Mouse (Mus musculus): ENCODE results near the gene Slmap. TPM values are rescaled to one million over a fixed set of nuclear protein-coding genes. Genes with fewer than 3 reads are reported as not detected.

Slmap gene
- polyA plus RNA-seq, 1 experiment from 2014 or later = 23.5 TPM

DNA sequence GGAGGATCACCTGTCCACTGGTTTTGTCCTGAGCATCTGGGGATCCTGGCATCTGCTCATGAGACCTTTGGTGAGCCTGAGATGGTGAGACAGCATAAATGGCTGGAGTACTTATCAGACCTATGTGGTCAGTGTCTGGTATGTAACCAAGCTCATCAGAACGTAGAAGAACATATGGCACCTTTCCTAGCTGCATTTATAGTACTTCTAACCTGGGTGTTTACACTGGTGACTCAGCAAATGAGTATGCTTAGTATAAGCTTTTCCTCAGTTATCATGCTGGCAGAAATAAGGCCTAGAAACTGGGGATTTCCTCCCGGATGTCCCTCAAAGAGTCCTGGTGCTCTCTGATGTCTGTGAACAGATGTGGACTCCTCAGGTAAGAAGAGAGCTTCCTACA lies 27.5 kb upstream of the Slmap start:
- no peaks in the 10 kb centered on the region for H3K36me3 ChIP-seq (ENCODE audit: control insufficient read depth, insufficient read depth, low read length)
- 73% methylated on average over 2 of the region's 2 CpGs for WGBS
- no peak overlapping the region for H3K4me3 ChIP-seq (ENCODE audit: low read length)
- no peak overlapping the region for H3K27ac ChIP-seq (ENCODE audit: low read length)
- H3K27me3 ChIP-seq (ENCODE audit: control insufficient read depth, insufficient read depth, low read depth, low read length) = no peaks in the 10 kb centered on the region
- H3K9me3 ChIP-seq (ENCODE audit: control insufficient read depth, low read length) = no peaks in the 10 kb centered on the region
- no peak overlapping the region for H3K4me2 ChIP-seq (ENCODE audit: low read depth, low read length)
- H3K9ac ChIP-seq (ENCODE audit: low read length) = no peak overlapping the region
- H3K4me1 ChIP-seq (replicated peaks; ENCODE audit: control insufficient read depth, insufficient read depth, low read length) = peaks cover 6% of the 10 kb centered on the region; the same call in 1 of the 2 replicates
- ATAC-seq (ENCODE audit: low read depth) = no peak

DNA sequence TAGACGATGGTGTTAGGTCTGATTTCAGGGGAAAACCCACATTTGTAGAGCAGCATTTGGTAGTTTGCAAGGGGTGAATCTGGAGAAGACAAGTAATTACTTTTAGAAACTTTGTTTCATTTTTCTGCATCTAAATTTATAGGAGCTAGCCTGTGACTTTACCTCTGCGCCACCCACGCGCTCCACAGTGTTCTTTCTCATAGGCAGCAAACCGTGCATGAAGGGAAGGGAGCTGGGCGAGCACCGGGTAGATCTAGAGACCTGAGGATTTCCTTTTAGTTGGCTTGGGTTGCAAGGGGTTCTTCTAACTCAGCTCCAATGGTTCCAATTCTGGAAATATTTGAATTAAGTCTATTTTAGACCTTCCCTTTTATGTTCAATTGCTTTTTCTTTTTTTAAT lies 23.8 kb upstream of the Slmap start:
- 84% methylated on average over 7 of the region's 7 CpGs for WGBS
- Histone ChIP-seq H3K4me3 (ENCODE audit: low read length) (no peak overlapping the region), H3K4me2 (ENCODE audit: low read depth, low read length) (no peak overlapping the region), H3K36me3 (ENCODE audit: control insufficient read depth, insufficient read depth, low read length) (no peaks in the 10 kb centered on the region), H3K4me1 (replicated peaks; ENCODE audit: control insufficient read depth, insufficient read depth, low read length) (peaks cover 6% of the 10 kb centered on the region; the same call in 1 of the 2 replicates), H3K9me3 (ENCODE audit: control insufficient read depth, low read length) (no peaks in the 10 kb centered on the region), H3K27ac (ENCODE audit: low read length) (no peak overlapping the region), H3K9ac (ENCODE audit: low read length) (no peak overlapping the region), H3K27me3 (ENCODE audit: control insufficient read depth, insufficient read depth, low read depth, low read length) (no peaks in the 10 kb centered on the region)
- ATAC-seq (ENCODE audit: low read depth) = no peak

DNA sequence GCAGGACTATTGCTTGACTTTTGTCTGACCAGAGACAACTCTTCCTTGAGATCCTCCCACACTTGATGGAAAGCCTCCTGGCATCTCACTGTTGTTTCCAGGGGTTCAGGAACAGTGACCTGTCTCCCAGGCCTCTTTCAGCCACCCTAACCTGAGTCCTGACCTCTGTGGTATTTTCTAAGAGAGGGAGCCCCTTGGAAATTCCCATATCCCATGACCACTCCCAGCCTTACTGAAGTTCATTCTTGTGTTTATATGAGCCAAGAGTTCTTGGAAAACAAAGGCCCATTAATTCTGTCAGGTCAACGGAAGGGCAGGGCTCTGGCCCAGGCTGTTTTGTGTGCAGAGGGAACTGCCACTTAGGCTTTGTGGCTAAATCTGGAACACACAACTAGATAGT lies 22.9 kb upstream of the Slmap start:
- no peaks in the 10 kb centered on the region for H3K27me3 ChIP-seq (ENCODE audit: control insufficient read depth, insufficient read depth, low read depth, low read length)
- H3K9me3 ChIP-seq (ENCODE audit: control insufficient read depth, low read length) = no peaks in the 10 kb centered on the region
- no peak for ATAC-seq (ENCODE audit: low read depth)
- no peak overlapping the region for H3K27ac ChIP-seq (ENCODE audit: low read length)
- 18% methylated on average over 1 of the region's 1 CpGs for WGBS
- H3K9ac ChIP-seq (ENCODE audit: low read length) = no peak overlapping the region
- no peak overlapping the region for H3K4me2 ChIP-seq (ENCODE audit: low read depth, low read length)
- H3K36me3 ChIP-seq (ENCODE audit: control insufficient read depth, insufficient read depth, low read length) = no peaks in the 10 kb centered on the region
- H3K4me3 ChIP-seq (ENCODE audit: low read length) = no peak overlapping the region
- H3K4me1 ChIP-seq (replicated peaks; ENCODE audit: control insufficient read depth, insufficient read depth, low read length) = peaks cover 6% of the 10 kb centered on the region; the same call in 1 of the 2 replicates

DNA sequence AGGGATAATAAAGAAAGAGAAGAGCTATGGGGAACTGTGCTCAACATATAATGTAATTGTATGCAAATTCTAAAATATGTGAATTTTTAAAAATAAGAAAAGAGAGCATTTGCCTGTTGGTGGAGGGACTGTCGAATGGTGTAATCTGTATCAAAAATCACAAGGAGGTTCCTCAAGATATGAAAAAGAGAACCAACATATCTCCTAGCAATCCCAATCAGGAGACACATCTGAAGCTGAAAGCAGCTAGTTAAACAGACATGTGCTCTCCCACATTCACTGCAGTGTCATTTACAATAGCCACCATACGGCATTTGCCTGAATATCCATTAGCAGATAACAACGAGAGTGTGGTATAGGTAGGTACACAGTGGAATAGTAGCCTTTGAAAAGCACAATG lies 18.1 kb upstream of the Slmap start:
- H3K4me3 ChIP-seq (ENCODE audit: low read length) = no peak overlapping the region
- ATAC-seq (ENCODE audit: low read depth) = no peak
- H3K9ac ChIP-seq (ENCODE audit: low read length) = no peak overlapping the region
- 66% methylated on average over 3 of the region's 3 CpGs for WGBS
- no peaks in the 10 kb centered on the region for H3K36me3 ChIP-seq (ENCODE audit: control insufficient read depth, insufficient read depth, low read length)
- no peak overlapping the region for H3K27ac ChIP-seq (ENCODE audit: low read length)
- no peaks in the 10 kb centered on the region for H3K27me3 ChIP-seq (ENCODE audit: control insufficient read depth, insufficient read depth, low read depth, low read length)
- H3K9me3 ChIP-seq (ENCODE audit: control insufficient read depth, low read length) = no peaks in the 10 kb centered on the region
- H3K4me2 ChIP-seq (ENCODE audit: low read depth, low read length) = no peak overlapping the region
- H3K4me1 ChIP-seq (replicated peaks; ENCODE audit: control insufficient read depth, insufficient read depth, low read length) = peaks cover 6% of the 10 kb centered on the region; the same call in 1 of the 2 replicates

DNA sequence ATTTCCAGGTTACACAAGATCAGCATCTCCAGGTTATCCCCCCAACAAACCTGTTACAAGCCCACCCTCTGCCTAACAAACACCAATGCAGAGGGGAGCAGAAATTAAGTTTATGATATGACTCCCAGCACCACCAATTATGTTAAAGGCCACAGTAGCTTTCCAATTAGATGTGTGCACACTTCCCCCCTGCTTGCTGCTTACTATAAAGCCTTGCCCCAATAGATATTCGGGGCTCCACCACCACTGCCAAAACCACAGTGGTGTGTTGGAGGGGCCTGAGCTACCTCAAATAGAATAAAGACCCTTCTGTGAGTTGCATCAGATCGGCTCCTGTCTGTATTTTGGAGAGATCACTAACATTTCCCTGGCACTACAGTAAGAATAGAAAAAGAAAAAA lies 17.7 kb upstream of the Slmap start:
- no peak for ATAC-seq (ENCODE audit: low read depth)
- Histone ChIP-seq H3K36me3 (ENCODE audit: control insufficient read depth, insufficient read depth, low read length) (no peaks in the 10 kb centered on the region), H3K4me2 (ENCODE audit: low read depth, low read length) (no peak overlapping the region), H3K9me3 (ENCODE audit: control insufficient read depth, low read length) (no peaks in the 10 kb centered on the region), H3K9ac (ENCODE audit: low read length) (no peak overlapping the region), H3K4me3 (ENCODE audit: low read length) (no peak overlapping the region), H3K27me3 (ENCODE audit: control insufficient read depth, insufficient read depth, low read depth, low read length) (no peaks in the 10 kb centered on the region), H3K27ac (ENCODE audit: low read length) (no peak overlapping the region), H3K4me1 (replicated peaks; ENCODE audit: control insufficient read depth, insufficient read depth, low read length) (peaks cover 2% of the 10 kb centered on the region; the same call in 1 of the 2 replicates)
- WGBS = 68% methylated on average over 2 of the region's 2 CpGs

DNA sequence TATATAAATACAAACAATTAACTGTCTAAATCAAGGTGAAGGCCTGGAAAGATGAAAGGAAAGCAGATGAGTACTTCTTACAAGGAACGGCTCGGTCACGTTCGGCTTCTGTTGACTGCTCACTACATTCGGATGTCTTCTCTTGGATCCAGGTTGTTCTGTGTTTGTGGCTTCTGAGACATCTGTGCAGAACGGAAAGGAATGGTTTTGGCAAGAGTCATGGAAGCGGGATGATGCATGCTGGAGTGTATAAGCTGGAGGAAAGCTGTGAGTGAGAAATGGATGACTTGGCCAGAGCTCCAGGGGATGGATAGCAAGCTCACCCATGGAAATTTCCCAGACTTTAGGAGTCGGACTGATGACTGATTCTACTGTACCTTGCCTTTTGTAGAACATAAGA lies 16.0 kb upstream of the Slmap start:
- H3K4me3 ChIP-seq (ENCODE audit: low read length) = no peak overlapping the region
- WGBS = 88% methylated on average over 8 of the region's 8 CpGs

DNA sequence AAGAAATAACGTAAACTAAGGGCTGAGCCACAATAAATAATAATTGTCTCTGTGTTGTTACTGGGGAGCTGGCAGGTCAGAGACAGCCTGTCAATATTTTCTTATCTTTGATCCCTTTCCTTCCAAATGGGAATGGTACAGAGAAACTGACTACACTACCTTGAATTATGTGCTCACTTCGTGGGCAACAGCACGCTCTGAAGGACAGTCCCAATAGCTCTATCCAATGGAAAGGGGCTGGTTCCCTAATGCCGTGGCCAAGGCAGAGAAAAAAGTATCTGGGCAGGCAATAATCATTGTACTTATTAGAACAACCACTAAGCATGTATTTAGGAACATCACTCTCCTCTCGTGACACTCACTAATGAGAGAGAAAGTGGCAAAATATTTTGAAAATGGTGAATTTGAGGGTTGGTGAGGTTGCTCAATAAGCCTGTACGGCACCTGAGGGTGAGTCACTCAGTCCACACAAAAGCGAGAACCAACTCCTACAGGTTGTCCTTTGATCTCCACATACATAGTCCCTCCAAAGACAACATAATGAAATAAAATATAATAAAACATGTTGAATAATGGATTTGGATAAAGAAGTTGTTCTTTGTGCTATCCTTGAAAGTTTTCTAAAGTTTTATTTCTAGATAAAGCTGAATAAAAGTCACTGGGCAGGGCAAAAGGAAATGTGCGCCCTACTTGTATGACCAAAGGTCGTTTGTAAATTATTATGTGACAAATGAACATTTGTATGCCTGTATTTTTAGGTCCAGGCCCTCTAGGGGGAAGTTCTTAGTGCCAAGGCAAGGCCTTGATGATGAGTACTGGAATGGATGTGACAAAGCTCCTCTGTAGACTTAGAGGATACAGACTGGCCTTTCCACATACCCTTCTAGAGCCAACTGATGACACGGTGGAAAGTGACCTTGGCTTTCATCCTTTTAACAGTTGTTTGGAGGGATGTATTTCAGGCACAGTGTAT lies 13.1 kb upstream of the Slmap start:
- Histone ChIP-seq H3K27me3 (ENCODE audit: control insufficient read depth, insufficient read depth, low read depth, low read length) (no peaks in the 10 kb centered on the region), H3K9ac (ENCODE audit: low read length) (no peak overlapping the region), H3K4me2 (ENCODE audit: low read depth, low read length) (no peak overlapping the region), H3K36me3 (ENCODE audit: control insufficient read depth, insufficient read depth, low read length) (no peaks in the 10 kb centered on the region), H3K9me3 (ENCODE audit: control insufficient read depth, low read length) (no peaks in the 10 kb centered on the region), H3K4me1 (replicated peaks; ENCODE audit: control insufficient read depth, insufficient read depth, low read length) (no peaks in the 10 kb centered on the region), H3K4me3 (ENCODE audit: low read length) (no peak overlapping the region), H3K27ac (ENCODE audit: low read length) (no peak overlapping the region)
- ATAC-seq (ENCODE audit: low read depth) = no peak
- 72% methylated on average over 10 of the region's 10 CpGs for WGBS

More for the DNA sequence above, 16.0 kb upstream of the Slmap start:
- H3K4me1 ChIP-seq (replicated peaks; ENCODE audit: control insufficient read depth, insufficient read depth, low read length) = no peaks in the 10 kb centered on the region
- no peaks in the 10 kb centered on the region for H3K36me3 ChIP-seq (ENCODE audit: control insufficient read depth, insufficient read depth, low read length)
- no peak overlapping the region for H3K4me2 ChIP-seq (ENCODE audit: low read depth, low read length)
- no peak for ATAC-seq (ENCODE audit: low read depth)
- H3K9ac ChIP-seq (ENCODE audit: low read length) = no peak overlapping the region
- no peaks in the 10 kb centered on the region for H3K27me3 ChIP-seq (ENCODE audit: control insufficient read depth, insufficient read depth, low read depth, low read length)
- no peak overlapping the region for H3K27ac ChIP-seq (ENCODE audit: low read length)
- H3K9me3 ChIP-seq (ENCODE audit: control insufficient read depth, low read length) = no peaks in the 10 kb centered on the region

DNA sequence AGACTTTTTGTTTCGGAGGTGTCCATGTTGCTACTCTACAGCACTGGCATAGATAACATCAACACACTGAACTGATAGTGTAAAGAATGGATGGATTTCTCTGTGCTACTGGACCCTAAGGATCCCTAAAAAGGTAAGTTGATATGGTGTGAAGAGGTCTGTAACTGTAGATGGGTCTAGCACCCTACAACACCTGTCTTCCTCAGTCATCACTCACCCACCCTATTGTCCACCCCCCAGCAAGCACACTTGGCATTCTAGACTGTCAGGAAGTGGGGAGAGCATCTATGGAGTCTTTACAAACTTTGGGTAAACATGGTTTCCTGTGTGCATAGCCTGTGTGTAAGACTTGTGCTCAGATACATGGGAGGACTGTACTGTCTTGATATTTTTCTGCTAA lies 7.4 kb upstream of the Slmap start:
- 89% methylated on average over 1 of the region's 1 CpGs for WGBS
- Histone ChIP-seq H3K9ac (ENCODE audit: low read length) (no peak overlapping the region), H3K27me3 (ENCODE audit: control insufficient read depth, insufficient read depth, low read depth, low read length) (no peaks in the 10 kb centered on the region), H3K4me3 (ENCODE audit: low read length) (no peak overlapping the region), H3K27ac (ENCODE audit: low read length) (no peak overlapping the region), H3K36me3 (ENCODE audit: control insufficient read depth, insufficient read depth, low read length) (no peaks in the 10 kb centered on the region), H3K9me3 (ENCODE audit: control insufficient read depth, low read length) (no peaks in the 10 kb centered on the region), H3K4me2 (ENCODE audit: low read depth, low read length) (no peak overlapping the region), H3K4me1 (replicated peaks; ENCODE audit: control insufficient read depth, insufficient read depth, low read length) (no peaks in the 10 kb centered on the region)
- no peak for ATAC-seq (ENCODE audit: low read depth)

DNA sequence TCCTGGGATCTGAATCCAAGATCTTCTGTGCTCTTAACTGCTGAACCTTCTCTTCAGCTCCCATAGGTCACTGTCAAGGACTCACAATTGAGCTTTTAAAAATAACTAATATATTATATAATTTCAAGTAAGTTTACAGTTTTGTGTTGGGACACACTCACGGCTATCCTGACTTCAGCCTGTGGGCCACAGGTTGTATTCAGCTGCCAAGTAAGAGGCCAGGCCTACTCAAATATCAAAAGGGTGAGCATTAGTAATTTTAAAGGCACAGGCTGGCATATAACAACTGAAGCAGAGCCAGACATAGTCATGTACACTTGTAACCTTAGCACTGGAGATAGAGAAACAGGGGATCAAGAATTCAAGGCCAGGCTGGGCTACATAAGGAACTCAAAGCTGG lies 5.8 kb upstream of the Slmap start:
- H3K9me3 ChIP-seq (ENCODE audit: control insufficient read depth, low read length) = no peaks in the 10 kb centered on the region
- H3K27ac ChIP-seq (ENCODE audit: low read length) = no peak overlapping the region
- H3K4me2 ChIP-seq (ENCODE audit: low read depth, low read length) = no peak overlapping the region
- no peaks in the 10 kb centered on the region for H3K27me3 ChIP-seq (ENCODE audit: control insufficient read depth, insufficient read depth, low read depth, low read length)
- H3K4me1 ChIP-seq (replicated peaks; ENCODE audit: control insufficient read depth, insufficient read depth, low read length) = no peaks in the 10 kb centered on the region
- no peaks in the 10 kb centered on the region for H3K36me3 ChIP-seq (ENCODE audit: control insufficient read depth, insufficient read depth, low read length)
- 58% methylated on average over 1 of the region's 1 CpGs for WGBS
- no peak for ATAC-seq (ENCODE audit: low read depth)
- no peak overlapping the region for H3K4me3 ChIP-seq (ENCODE audit: low read length)
- H3K9ac ChIP-seq (ENCODE audit: low read length) = no peak overlapping the region
